Mouse (Mus musculus) layer of hippocampus, adult 9-11 months (tissue): Measurements from ENCODE around the gene Spdya.
"Not testable (repeated sequence)": the region's sequence is repeated elsewhere in the genome, so short reads cannot be mapped to it uniquely, and the experiment has no call there.

ENCODE experiments used
- DNase-seq: peaks from one replicate; pipeline ENCODE4 v3.0.0; 2022

The Spdya gene

GRCm38 (mm10) chr17:71636786-71637185 is 84.9 kb downstream of the Spdya start:
- no peak for DNase-seq

- no peak for DNase-seq
Observed at GRCm38 (mm10) chr17:71637750-71638265, 85.9 kb downstream of the Spdya start.

- not testable (repeated sequence) for DNase-seq
Observed at GRCm38 (mm10) chr17:71639056-71639455, 87.2 kb downstream of the Spdya start.
